Mouse (Mus musculus) myocyte (in vitro differentiated cells): ENCODE results near the gene Brwd1. TPM values are rescaled to one million over a fixed set of nuclear protein-coding genes. Genes with fewer than 3 reads are reported as not detected.

Experiments used
- H3K27me3 ChIP-seq: one replicate; pipeline ENCODE4 v1.6.1; 2011; ENCODE audit not compliant: control insufficient read depth, insufficient read depth, insufficient read length
- H3K36me3 ChIP-seq: one replicate; pipeline ENCODE4 v1.6.1; 2011; ENCODE audit not compliant: control insufficient read depth, insufficient read depth
- H3K4me2 ChIP-seq: one replicate; pipeline ENCODE4 v1.6.1; 2011; ENCODE audit warnings: low read depth, control low read depth
- H3K4me3 ChIP-seq: one replicate; pipeline ENCODE4 v1.5.1; 2011; ENCODE audit warnings: mild to moderate bottlenecking, control low read depth, moderate library complexity
- H3K79me2 ChIP-seq: one replicate; pipeline ENCODE4 v1.6.1; 2011; ENCODE audit not compliant: control insufficient read depth, insufficient read depth
- H3ac ChIP-seq: one replicate; pipeline ENCODE4 v1.6.1; 2011; ENCODE audit not compliant: control insufficient read depth, insufficient read length
- CEBPB ChIP-seq: IDR thresholded peaks from 2 replicates; pipeline ENCODE4 v1.6.1; 2011; ENCODE audit warnings: mild to moderate bottlenecking, moderate library complexity; ENCODE audit not compliant: poor library complexity, insufficient read depth, severe bottlenecking
- E2F4 ChIP-seq: IDR thresholded peaks from one replicate; pipeline ENCODE4 v1.6.1; 2011; ENCODE audit warnings: mild to moderate bottlenecking, control low read depth, moderate library complexity; ENCODE audit not compliant: insufficient read depth
- MAX ChIP-seq: IDR thresholded peaks from one replicate; pipeline ENCODE4 v1.6.1; 2011; ENCODE audit warnings: low read depth, mild to moderate bottlenecking, control low read depth
- MYOG ChIP-seq, 3 experiments: IDR thresholded peaks; one replicate each; pipeline ENCODE4 v1.6.1; 2011; ENCODE audit warnings: control low read depth in 2 of 3, low read depth in 2 of 3, mild to moderate bottlenecking in 2 of 3; ENCODE audit not compliant: insufficient read length in 2 of 3, control insufficient read depth in 1 of 3, insufficient read depth in 1 of 3
- POLR2A ChIP-seq: IDR thresholded peaks from one replicate; pipeline ENCODE4 v1.6.1; 2011; ENCODE audit warnings: low read depth, mild to moderate bottlenecking, control low read depth, moderate library complexity; ENCODE audit not compliant: insufficient read length
- POLR2AphosphoS2 ChIP-seq: IDR thresholded peaks from one replicate; pipeline ENCODE4 v1.6.1; 2011; ENCODE audit warnings: low read depth, control low read depth; ENCODE audit not compliant: insufficient read length
- REST ChIP-seq: IDR thresholded peaks from one replicate; pipeline ENCODE4 v1.6.1; 2011; ENCODE audit warnings: mild to moderate bottlenecking, control low read depth, moderate library complexity; ENCODE audit not compliant: insufficient read depth, insufficient read length
- SRF ChIP-seq: IDR thresholded peaks from one replicate; pipeline ENCODE4 v1.6.1; 2011; ENCODE audit warnings: low read depth; ENCODE audit not compliant: control insufficient read depth, insufficient read length
- TCF12 ChIP-seq: IDR thresholded peaks from one replicate; pipeline ENCODE4 v1.6.1; 2011; ENCODE audit warnings: mild to moderate bottlenecking, control low read depth; ENCODE audit not compliant: poor library complexity, insufficient read depth, severe bottlenecking
- USF1 ChIP-seq: IDR thresholded peaks from one replicate; pipeline ENCODE4 v1.6.1; 2011; ENCODE audit warnings: low read depth, mild to moderate bottlenecking, control low read depth, moderate library complexity
- polyA plus RNA-seq: library from polyadenylated mRNA; unstranded; fragments of >200 nt; fragmentation: generic; extraction: Trizol; gene quantifications from one replicate; pipeline ENCODE4 v1.2.1, GENCODE M21; 2012; ENCODE audit warnings: missing spikeins

Gene Brwd1
- polyA plus RNA-seq, 1 experiment: 21.4 TPM

DNA sequence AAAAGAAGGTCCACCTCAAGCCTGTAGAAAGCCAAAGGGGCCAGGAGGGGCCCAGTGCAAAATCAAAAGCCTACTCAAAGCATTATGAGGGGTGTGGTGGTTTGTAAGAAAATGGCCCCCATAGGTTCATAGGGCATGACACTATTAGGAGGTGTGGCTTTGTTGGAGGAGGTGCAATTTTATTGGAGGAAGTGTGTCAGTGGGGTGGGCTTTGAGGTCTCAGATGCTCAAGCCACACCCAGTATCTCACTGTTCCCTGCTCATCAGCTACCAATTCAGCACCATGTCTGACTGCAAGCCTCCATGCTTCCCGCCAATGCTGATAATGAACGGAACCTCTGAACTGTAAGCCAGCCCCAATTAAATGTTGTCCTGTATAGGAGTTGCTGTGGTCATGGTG, 130.9 kb downstream of the Brwd1 start:
- H3K36me3 ChIP-seq: no peaks in the 10 kb centered on the region
- no peaks in the 10 kb centered on the region for H3K79me2 ChIP-seq
- no peaks in the 10 kb centered on the region for H3K27me3 ChIP-seq
- TF ChIP-seq POLR2AphosphoS2 (no peak), MYOG (IDR thresholded peaks at IDR 0.05; ENCODE audit: control insufficient read depth in 1 of 3, insufficient read depth in 1 of 3, insufficient read length in 2 of 3, low read depth in 2 of 3) (no peak), REST (no peak), SRF (no peak), E2F4 (no peak)
- H3ac ChIP-seq: no peak overlapping the region
- no peak overlapping the region for H3K4me2 ChIP-seq
- H3K4me3 ChIP-seq: no peak overlapping the region

DNA sequence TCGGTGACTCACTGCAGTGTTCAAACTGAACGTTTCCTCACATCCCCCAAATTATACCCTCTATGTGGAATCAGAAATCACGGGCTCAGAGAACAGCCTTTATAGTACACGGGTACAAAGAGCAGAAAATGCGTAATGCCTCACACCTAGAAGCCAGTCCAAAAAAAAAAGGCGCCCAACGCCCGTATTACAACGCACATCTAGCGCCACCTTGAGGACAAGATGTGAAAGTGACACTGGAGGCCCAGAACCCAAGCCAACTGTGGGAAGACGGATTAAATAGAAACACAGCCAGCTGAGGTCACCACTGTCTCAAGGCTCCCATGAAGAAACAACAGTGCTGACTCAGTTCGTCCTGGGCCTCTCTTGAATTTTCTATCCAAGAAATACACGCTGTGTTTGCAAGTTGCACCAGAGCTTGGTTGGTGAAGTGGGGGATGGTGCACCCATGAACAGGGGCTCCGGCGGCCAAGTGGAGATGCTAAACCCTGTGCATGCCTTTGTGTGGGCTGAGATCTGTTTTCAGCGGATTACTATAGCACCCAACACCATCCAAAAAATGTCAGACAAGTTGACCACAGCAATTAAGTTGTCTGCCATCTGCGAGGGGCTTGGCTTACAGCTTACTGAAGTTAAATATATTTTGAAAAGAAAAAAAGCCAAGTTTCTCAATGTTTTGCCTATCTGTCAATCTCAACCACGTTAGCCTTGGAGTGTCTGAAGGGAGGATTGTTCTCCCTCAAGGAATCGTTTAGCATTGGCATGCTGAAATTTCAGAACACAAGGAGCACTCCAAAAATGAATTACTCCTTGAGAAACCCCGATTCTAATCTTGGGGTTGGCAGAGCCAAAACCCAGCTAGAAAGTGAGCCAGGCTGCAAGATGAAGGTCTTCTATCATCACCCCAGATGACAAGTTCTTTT, 136.7 kb downstream of the Brwd1 start:
- H3K4me3 ChIP-seq: no peak overlapping the region
- H3K79me2 ChIP-seq: no peaks in the 10 kb centered on the region
- no peak overlapping the region for H3ac ChIP-seq
- no peaks in the 10 kb centered on the region for H3K27me3 ChIP-seq
- H3K4me2 ChIP-seq: peak overlapping the region; percentile 59
- TF ChIP-seq USF1 (no peak), SRF (no peak), CEBPB (peak; percentile 9; the same call in 1 of the 2 replicates), E2F4 (peak; percentile 9), REST (no peak), TCF12 (no peak)
- H3K36me3 ChIP-seq: no peaks in the 10 kb centered on the region

DNA sequence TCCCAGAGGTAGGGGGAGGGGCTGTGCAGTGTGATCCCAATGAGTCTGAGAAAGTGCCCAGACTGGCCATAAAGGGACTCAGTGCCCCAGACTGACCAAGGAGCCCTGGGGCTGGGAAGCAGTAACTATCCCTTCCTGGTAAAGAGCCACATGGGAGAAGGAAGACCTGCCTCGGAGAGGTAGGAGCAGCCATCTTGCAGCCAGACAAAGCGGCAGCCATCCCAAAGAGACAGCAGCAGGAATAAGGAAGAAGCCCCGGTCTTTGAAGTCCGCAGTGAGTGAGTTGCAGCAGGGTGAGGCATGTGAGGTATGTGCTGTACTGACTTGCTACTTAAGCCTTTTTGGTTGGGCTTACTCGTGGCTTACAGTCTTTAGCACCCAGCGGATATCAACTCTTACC, 139.1 kb downstream of the Brwd1 start:
- H3K27me3 ChIP-seq: no peaks in the 10 kb centered on the region
- no peak overlapping the region for H3K4me3 ChIP-seq
- H3ac ChIP-seq: no peak overlapping the region
- no peaks in the 10 kb centered on the region for H3K36me3 ChIP-seq
- TF ChIP-seq POLR2AphosphoS2 (no peak), SRF (no peak), TCF12 (no peak), MAX (no peak), E2F4 (no peak), POLR2A (no peak), REST (no peak), CEBPB (no peak)
- H3K4me2 ChIP-seq: no peak overlapping the region
- no peaks in the 10 kb centered on the region for H3K79me2 ChIP-seq

Other genes starting within 250 kb of the Brwd1 start
- 38.5 TPM for gene Psmg1, start 91.6 kb downstream of the Brwd1 start, polyA plus RNA-seq
- 120 TPM for gene Hmgn1, start 45.2 kb upstream of the Brwd1 start, polyA plus RNA-seq
- 16.4 TPM for gene Wrb, start 62.9 kb upstream of the Brwd1 start, polyA plus RNA-seq
- 0.18 TPM for gene Lca5l, start 109.7 kb upstream of the Brwd1 start, polyA plus RNA-seq
- 32.7 TPM for gene Sh3bgr, start 117.9 kb upstream of the Brwd1 start, polyA plus RNA-seq
- 5.0 TPM for gene B3galt5, start 153.3 kb upstream of the Brwd1 start, polyA plus RNA-seq